Mouse (Mus musculus) neural tube, embryonic 10.5 days (tissue): Measurements from ENCODE around the gene Cic.
"Not testable (repeated sequence)": the region's sequence is repeated elsewhere in the genome, so short reads cannot be mapped to it uniquely, and the experiment has no call there.

ENCODE experiments used
- DNase-seq: peaks from one replicate; pipeline ENCODE4 v3.0.0-alpha.2; 2017; ENCODE audit warnings: low spot score; ENCODE audit errors: extremely low spot score

Cic gene

DNA sequence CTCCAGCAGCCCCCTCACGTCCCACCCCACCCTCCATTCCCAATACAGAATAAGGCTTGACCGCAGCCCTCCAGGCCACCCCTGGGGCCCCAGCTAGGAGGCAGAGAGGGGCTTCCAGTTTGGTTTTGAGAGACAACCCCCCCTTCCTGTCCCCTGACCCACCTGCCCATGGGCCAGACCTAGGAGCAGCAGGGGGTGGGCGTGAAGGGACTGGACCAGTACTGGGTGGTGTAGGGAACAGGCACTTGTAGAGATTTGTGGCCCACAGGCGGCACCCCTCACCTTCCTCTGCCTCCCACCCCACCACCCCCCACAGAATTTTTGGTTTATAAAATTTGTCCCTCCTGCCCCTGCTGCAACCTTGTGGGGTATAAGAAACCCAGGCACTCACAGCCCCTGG is 24.1 kb upstream of the Cic start:
- no peak for DNase-seq

DNA sequence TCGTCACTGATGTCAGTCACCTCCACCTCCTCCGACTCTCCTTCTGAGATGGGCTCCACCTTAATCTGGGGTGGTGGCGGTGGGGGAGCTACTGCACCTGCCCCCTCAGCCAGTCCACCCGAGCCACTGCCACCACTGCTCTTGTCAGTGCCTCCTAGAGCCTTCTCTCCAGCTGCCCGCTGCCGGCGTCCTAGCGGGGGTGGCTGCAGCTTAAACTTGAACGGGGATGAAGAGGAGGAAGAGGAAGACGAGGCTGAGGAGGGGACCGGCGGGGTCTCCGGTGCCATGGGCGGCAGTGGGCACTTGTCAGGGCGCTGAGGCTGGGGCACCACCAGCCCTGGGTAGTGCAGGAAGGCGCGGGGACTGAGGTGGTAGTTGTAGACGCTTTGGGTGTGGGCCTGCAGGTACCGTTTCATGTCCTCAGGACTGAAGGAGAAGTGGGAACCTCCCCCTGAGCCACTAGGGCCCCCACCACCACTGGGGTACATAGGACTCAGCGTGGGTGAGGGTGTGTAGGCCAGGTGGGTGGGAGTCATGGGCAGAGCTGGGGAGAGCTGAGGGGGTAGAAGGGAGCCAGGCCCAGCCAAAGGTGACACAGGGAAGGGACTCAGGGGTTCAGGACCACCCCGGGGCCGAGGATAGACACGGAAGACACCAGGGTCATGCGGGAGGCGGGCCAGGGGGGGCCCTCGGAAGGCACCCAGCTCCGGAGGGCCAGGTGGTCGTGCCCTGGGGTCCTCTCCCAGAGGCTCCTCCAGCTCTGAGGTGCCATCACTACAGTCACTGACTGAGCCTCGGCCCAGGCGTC is 22.7 kb upstream of the Cic start:
- DNase-seq: no peak

DNA sequence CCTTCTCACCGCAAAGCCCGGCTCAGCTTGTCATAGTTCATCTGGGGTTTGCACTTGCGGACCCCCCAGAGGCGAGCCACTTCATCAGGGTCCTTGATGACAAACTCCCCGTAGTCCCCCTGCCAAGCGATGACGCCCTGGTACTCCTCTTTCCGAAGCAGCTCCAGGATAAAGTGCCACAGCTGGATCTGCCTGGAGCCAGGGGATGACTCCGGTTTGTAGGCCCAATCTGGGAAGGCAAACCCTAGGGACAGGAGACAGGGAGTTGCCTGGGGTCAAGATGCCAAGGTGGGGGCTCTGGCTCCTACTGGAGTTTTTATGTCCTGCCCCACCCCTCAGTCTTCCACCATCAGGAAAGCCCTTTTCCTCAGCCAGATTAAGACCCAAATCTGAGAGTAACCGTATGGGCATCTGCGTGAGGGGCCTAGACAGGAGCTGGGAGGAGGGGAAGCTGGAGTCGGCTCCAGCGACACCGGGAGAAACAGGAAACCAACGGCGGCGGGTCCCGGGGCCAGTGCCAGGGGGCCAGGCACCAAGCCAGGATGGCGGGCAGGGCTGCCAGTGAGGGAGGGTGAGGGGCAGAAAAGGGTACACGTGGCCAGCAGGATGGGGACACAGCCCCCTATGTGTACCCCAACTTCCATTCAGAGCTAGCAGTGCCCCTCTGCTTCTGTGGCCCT is 21.3 kb upstream of the Cic start:
- no peak for DNase-seq

DNA sequence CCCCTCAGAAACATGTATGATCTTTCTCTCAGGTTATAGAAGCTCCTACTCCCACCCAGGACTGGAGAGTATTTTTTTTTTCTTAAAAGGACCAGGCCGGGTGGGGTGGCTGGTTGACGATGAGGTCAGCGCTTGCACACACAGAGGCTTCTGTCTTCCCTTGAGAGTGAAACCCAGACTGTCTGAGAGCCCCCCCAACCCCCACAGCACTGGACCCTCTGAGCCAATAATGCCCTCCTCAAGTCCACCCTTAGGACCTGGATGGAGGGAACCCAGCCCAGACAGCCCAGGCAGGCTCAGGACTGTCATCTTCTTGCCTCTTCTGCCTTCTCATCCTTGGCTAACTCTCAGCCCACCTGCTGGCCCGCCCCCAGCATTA is 20.8 kb upstream of the Cic start:
- DNase-seq: no peak

GRCm38 (mm10) chr7:25247498-25247897 is 20.0 kb upstream of the Cic start:
- DNase-seq: no peak

- DNase-seq: peak; percentile 54
These were observed 19.4 kb upstream of the Cic start for GRCm38 (mm10) chr7:25248018-25248647.

GRCm38 (mm10) chr7:25248846-25249313 is 18.6 kb upstream of the Cic start:
- no peak for DNase-seq

- DNase-seq: peak; percentile 89
These were observed 18.0 kb upstream of the Cic start for GRCm38 (mm10) chr7:25249314-25250140.

DNA sequence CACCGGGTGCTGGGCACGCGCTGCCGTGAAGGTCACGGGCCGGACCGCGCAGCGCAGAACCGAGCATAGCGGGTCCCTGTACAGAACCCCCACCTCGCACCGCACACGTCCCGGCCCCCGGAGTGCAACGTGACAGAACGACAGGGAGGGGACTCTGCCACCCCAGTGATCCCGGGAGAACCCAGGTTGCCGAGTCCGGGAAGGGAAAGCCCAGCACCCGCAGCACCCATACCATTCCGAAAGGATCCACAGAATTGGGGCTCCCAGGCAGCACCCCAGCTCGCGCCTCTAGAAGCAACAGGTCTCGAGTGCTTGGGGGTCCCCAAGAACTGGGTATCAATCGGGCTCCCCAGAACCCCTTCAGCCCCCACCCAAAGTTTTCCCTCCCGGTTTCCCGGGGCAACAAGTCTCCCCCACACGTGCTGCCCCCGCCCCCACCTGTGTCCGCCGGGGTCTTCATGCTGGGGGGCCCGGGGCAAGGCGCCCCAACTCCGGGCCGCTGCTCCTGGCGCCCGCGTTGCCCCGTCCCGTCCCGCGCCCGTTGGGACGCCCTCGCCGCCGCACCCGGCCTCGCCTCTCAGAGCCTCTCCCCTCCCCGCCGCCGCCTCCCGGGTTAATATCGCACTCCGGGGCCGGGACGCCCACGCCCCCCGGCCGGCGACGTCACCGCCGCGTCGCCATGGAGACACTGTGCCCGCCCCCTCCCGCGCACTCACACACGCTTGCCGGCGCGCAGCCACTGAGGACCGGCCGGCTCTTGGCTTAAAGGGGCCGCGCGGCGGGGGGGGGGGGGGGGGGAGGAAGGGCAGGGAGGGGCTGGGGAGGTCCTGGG is 17.1 kb upstream of the Cic start, which contains the start of gene Erf:
Gene Erf, minus strand, starts transcription at position 621 of the 832 bp plus-strand sequence.
- peak; percentile 98 for DNase-seq

GRCm38 (mm10) chr7:25251071-25251791 is 16.3 kb upstream of the Cic start:
- DNase-seq: peak; percentile 78

- no peak for DNase-seq
These were observed 15.7 kb upstream of the Cic start for GRCm38 (mm10) chr7:25251822-25252221.

- DNase-seq: no peak
These were observed 5.6 kb upstream of the Cic start for GRCm38 (mm10) chr7:25261896-25262295.

DNA sequence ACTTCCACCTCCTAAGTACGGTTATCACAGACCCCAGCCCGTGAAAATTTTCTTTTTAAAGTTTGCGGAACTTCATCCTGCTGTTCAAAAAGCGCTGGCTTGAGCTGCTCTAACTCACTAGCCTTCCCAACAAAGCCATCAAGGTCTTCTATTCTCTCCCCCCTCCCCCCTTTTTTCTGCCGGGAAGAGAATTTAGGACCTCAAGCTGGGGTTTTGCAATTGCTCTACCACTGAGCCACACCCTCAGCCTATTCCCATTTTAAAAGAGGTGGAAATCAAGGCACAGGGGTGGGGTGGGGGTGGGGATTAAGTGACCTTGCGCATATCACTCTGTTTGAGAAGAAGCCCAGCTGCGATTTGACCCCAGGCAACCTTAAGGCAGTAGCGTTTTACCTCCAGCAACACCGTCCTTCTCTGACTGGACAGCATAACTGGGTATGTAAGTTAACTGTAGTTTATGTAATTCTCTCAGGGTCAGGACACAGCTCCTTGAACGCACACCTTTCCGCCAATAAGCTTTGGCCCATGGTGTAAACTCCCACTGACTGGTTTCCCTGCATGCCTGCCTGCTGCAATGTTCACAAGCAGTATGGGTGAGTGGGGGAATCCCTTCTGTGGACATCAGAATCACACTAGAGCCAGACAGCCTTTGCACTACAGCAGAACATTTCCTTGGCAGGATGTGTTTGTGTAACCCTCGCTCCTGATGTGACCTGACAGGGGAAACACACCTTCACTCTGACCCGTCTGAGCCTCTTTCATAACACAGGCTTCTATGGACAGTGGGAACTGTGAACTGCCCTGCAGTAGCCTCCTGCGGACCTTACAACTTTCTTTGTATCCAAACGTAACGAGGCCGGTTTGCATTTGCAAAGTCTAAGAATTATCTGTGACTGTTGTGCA is 3.3 kb upstream of the Cic start:
- no peak for DNase-seq

- not testable (repeated sequence) for DNase-seq
These were observed 1.8 kb upstream of the Cic start for GRCm38 (mm10) chr7:25265743-25266142.

DNA sequence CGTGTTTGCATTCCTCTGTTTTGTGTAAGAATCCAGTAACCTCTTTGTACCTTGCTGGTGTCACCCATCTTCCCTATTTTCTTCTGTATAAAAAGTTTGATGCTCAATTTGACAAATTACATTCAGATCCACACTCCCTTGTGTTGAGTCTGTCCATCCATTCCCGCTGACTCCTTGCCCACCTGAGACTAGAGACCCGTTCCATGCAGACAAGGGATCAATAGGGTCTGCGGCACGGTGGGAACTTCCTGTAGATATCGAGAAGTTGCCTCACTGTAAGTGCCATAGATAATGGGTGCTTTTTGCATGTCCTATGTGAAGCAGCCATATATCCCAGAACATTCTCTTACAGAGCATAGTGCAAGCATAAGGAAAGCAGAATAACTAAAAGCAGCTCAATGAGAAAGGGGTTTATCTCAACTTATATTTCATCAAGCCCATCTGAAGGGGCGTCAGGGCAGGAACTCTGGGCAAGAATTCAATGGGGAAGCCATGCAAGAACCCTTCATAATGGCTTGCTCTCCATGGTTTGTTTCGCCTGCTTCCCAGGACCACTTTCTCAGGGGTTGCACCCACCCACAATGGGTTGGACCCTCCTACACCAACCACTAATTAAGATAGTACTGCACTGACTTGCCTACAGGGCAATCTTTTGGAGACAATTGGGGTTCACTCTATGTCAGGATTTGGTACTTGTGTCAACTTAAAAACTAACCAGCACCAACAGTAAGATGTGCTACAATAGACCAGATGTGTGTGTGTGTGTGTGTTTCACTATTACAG is 1.1 kb upstream of the Cic start:
- DNase-seq: no peak

DNA sequence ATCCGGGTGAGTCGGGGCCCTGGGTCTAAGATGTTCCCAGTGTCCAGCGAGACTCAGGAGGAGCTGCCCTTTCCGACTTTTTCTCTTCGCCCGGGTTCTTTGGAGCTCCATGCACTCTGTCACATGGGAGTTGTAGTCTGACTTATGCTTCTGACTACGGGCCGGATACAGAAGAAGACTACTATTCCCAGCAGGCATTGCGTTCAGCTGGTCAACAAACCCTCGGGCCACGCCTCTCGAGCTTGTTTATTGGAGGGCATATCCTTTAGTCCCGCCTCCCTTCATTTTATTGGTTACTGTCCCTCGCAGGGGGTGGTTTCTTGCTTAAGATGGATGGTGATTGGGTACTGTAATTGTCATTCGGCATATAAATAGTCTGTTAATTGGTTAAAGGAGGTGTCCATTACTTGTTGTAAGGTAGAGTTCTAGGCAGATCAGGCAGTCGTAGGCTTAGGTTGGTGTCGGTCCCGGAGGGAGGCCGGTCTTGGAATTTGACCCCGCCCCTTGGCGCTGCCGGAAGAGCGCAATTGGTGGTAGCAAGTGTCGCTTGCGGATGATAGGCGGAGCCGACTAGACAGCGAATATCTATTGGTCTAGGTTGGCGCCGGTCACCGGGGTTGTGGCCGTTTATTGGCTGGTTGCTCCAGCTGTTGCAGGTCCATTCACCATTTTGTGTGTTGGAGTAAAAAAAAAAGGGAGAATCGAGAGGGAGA is 403 bp downstream of the Cic start:
- peak; percentile 99 for DNase-seq

DNA sequence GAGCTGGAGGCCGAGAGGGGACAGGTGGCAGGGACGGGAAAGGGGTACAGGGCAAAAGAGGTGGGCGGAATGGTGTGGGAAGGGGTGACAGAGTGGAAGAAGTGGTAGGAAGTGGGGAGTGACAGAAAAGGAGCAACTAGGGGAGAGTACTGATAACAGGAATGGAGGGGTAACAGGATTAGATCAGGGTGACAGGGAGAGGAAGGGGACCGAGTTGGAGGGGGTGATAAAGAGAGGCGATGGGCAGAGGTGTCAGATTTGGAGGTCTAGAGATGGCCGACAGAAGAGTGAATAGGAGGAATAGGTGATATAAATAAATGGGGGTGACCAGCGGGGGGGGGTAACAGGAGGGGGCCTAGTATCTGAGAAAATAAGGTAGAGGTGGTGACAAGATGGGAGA is 1.1 kb downstream of the Cic start:
- no peak for DNase-seq
